Mouse (Mus musculus) layer of hippocampus, postnatal 14 days (tissue): ENCODE results near the gene Lmtk2. TPM values are rescaled to one million over a fixed set of nuclear protein-coding genes. Genes with fewer than 3 reads are reported as not detected.

ENCODE experiments used
- DNase-seq, 2 experiments: peaks; one replicate each; pipeline ENCODE4 v3.0.0; 2021 to 2022; ENCODE audit warnings: low spot score in 2 of 2, mixed read lengths in 1 of 2
- long read RNA-seq, 2 experiments: library from polyadenylated mRNA; stranded (forward); transcript quantifications; one replicate each; pipeline ENCODE4 v2.0.0; 2021
- total RNA-seq, 2 experiments: library from RNA; stranded (reverse); gene quantifications; 2 replicates each; pipeline ENCODE4 v1.2.3; 2021

Lmtk2 gene
- 10 to 100 TPM; 84.9 to 88.4 TPM for total RNA-seq
- long read RNA-seq, experiment 1, full-length matches to known transcripts = 1 of 14 reads
- long read RNA-seq, experiment 1, partial matches to known transcripts = 13 of 14 reads
- long read RNA-seq, experiment 1, other reads (novel, unspliced or antisense) = 0 of 14 reads
- long read RNA-seq, experiment 2, full-length matches to known transcripts = 1 of 25 reads
- long read RNA-seq, experiment 2, partial matches to known transcripts = 23 of 25 reads
- long read RNA-seq, experiment 2, other reads (novel, unspliced or antisense) = 1 of 25 reads

DNA sequence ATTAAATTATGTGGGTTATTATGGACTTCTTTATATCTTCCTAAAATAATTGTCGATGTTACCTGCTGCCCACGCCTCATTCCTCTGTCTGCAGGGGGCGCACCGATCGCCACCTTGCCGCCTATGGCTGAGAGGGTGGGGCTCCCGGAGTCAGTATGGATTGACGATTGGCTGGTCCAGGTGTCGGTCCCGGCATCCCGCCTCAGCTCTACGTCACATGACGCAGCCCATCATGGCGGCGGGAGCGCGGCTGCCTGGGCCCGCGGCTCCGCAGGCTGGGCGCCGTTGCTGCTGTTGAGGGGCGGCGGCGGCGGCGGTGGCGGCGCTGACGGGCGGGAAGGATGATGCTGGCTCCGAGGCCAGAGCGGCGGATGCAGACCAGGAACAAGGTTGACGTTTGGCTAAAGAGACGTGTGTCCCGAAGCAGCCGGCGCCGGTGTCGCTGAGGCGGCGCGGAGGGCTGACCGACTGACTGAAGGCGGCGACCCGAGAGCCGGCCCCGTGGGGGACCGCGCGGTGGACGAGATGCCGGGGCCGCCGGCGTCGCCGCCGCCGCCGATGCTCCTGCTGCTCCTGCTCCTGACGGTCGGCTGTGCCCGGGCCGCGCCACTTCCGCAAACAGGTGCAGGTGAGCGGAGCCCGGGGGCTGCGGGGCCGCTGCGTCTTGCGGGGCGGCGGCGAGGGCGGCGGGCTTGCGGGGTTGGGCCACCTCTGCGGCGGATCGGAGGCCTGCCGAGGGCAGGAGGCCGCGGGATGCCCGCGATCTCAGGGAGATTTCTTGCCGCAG, at the start of gene Lmtk2:
Lmtk2 (plus strand) TSS at position 288 of the 787 bp plus-strand sequence.
- peak; percentile 96 to 98 for DNase-seq

DNA sequence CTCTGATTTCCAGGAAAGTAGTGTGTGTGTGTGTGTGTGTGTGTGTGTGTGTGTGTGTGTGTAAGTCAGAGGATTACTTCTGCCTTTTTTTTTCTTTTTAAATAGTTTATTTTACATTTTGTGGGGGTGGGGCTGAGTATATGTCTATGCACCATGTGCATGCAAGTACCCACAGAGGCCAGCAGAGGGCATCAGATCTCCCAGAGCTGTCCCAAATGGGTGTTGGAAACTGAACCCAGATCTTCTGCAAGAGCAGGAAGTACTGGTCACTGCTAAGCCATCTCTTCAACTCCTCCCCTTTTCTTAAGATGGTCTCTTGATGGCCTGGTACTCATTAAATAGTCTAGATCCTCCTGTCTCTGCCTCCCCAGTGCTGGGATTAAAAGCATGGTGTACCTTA, 49.0 kb upstream of the Lmtk2 start:
- DNase-seq = no peak

DNA sequence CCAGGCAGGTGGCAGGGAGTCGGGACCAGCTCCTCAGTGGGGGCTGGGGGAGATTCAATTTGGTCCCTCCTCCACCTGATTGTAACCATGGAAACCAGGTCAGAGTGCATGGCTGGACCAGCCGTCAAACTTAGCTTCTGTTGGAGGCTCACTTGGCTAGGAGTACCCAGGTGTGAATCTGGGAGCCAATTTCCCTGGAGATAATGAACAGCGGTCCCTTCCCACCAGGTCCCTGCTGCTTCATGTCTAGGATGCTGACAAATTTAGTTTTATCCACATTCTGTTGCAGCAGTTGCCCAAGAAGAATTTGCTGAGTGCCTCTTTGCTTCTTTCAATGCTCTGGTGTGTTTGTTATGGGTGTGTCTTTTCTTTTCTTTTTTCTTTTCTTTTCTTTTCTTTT, 46.8 kb upstream of the Lmtk2 start:
- no peak for DNase-seq

DNA sequence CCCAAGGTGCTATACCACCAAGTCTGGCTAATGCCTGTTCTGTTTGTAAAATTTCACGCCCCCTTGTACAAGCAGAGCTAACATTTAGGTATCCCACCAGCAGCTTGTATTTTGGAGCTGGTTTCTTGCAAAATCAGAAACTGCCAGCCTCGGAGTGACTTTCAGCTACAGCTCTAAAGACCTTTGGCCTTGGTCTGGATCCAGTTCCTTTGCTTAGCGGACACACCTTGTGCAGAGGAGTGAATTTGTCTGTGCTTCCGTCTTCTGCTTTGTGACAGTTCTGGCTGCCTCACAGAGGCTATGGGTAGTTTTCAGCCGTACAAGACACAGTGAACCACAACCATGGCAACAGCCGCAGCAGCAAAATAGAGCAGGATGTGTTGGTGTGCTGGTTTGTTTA, 45.9 kb upstream of the Lmtk2 start:
- no peak for DNase-seq

DNA sequence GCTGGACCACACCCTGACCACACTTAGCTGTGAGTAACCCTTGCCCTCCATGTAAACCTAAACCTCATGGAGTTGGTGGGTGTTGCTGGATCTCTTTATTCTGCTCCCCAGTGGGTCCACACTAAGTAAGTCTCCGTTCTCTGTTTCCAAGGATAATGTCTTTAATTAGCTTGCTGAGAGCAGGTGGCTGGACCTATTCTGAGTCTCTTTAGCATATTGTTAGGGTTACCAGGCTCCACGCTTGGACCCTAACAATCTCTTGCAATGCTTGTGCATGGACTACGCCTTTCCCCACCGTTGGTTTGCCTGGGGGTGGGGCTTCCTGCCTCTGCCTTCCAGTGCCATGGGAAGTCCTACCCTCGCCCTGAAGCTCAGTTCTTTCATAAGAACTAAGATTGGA, 36.1 kb upstream of the Lmtk2 start:
- no peak for DNase-seq

DNA sequence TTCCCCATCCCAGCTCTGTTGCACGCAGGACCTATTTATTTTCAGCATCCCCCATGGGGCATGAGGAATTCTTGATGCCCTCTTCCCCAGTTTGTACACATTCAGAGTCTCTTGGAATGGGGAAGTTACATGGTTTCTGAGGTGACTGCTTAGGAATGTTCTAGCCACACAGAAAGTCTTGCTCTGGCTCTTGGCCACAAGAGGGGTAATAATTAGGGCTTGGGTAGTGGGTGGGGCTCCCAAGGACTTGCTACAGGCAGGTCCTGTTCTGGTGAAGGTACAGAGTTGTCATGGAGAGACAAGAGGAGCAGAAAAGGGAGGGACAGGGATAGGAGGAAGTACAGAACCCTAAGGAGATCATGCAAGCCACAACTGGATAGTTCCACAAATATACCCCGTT, 34.2 kb upstream of the Lmtk2 start:
- DNase-seq = no peak

DNA sequence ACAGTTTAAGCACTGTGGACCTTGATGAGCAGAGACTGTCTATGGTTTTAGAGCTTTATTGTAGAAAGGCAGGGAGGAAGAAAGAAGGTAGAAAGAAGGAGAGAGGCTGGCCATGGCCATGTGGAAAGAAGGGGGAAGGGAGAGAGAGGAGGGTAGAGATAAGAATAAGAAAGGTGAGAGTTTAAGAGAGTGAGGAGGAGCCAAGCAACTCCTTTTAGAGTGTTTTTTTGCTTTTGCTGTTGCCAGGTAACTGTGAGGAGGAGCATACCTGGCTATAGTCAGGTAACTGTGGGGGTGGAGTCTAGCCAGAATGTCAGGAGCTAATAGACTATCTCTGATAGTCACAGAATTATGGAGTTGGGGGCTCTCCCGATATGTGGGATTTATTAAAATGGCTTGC, 30.2 kb upstream of the Lmtk2 start:
- DNase-seq = no peak

DNA sequence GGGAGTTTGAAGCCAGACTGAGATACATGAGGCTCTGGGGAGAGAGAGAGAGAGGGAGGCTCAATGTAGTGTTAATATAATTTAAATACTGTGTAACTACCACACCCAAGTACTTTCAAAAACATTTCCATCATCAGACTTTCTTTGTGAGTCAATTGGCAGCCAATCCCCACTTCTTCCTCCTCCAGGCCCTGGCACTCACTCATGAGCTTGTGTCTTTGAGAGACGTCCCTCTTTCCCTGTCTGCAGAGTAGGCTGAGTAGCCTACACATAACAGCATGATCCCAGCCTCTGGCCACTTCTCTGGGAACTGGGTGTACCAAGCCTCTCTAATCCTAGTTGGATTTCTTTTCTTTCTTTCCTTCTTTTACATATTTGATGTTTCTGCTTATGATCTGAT, 29.0 kb upstream of the Lmtk2 start:
- DNase-seq = no peak

DNA sequence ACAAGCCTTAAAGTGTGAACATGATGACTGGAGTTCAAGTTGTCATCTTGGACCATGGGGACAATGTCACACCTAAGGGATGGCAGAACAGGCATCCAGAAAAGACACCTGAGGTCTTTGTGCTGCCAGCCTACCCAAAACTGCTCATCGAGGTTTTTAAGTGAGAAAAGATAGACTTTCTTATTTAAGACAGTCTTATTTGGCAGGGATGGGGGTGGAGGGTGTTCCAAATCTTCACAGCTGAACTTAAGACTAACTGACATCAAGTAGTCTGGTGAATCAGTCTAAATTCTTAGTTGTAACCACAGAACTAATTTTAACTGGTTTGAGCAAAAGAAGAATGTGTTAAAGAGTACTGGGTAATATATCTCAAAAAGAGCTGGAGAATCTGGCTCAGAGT, 22.7 kb upstream of the Lmtk2 start:
- no peak for DNase-seq

DNA sequence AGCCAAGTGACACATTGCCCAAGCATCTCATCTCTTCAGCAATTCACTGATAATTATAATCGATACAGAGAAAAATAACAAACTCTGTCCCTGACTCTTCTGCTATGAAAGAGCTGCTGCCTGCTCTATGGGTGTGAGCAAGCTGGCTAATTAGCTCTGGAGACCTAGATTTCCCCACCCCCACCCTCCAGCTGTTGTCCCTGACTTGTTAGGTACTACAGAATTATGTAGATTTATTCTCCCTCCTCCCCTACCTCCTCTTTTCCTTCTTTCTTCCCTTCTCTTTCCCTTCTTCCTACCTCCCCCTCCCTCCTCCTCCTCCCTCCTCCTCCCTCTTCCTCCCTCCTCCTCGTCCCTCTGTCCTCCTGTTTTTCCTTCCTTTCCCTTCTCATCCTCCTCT, 19.4 kb upstream of the Lmtk2 start:
- DNase-seq = no peak

DNA sequence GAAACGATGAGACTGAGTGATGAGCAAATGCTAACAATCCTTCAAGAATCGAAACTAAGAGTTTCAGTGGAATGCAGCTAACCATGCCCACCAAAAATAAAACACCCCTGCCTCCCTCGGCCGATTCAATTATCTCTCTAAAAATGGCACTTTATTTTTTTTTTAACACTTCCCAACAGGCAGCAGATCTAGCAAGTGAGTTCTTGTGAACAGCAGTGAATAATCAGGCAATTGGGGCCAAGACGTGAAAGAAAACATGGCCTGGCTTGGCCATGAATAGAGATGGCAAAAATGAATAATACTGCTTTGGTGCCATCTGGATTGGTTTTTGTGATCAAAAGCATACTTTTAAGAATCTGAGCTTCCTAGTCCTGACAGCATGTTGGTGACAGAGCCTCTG, 18.2 kb upstream of the Lmtk2 start:
- peak; percentile 9 to 54 for DNase-seq

DNA sequence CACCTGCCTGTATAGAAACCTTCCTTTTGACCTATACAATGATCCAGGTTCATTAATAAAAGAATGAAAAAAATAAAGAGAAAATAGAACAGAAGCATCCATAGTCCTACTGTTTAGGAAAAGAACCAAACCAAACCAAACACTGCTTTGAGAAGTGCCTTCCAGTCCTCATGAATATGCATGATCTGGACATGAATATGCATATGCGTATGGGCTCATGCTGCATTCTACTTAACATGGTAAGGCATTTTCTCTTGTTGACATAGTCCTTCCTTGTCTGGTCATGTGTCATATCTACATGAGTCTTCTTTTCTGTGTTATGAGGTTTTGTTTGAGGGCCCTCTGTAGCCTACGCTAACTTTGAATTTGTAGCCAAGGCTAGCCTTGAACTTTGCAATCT, 16.7 kb upstream of the Lmtk2 start:
- no peak for DNase-seq

DNA sequence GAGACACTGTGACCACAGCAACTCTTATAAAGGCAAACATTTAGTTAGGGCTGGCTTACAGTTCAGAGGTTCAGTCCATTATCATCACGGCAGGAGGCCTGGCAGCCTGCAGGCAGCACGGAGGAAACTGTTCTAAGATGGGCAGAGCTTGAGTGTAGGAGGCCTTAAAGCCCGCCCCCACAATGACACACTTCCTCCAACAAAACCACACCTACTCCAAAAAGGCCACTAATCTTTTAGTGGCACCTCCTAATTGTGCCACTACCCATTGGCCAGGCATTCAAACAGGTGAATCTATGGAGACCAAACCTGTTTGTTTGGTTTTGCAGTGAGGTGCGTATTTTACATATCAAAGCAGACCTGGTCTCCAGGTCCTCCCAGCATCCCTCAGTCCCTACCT, 16.0 kb upstream of the Lmtk2 start:
- DNase-seq = no peak

DNA sequence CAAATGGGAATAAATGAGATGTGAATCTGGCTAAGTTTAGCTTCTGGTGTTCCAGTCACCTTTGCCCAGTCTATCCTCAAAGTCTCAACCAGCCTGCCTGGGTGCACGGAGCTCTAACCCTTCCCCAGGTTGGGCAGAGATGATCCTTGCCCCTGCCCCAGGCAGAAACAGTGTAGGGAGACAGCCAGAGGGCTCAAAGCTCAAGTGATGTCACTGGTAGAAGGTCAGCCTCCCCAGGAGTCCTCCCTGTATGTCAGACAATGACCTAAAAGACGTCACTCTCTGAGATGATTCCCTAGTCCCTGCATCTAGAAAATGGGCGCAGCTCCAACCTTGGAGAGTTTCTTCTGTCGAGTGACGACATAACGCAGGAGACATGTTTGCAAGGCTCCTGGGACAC, 14.5 kb upstream of the Lmtk2 start:
- no peak for DNase-seq

DNA sequence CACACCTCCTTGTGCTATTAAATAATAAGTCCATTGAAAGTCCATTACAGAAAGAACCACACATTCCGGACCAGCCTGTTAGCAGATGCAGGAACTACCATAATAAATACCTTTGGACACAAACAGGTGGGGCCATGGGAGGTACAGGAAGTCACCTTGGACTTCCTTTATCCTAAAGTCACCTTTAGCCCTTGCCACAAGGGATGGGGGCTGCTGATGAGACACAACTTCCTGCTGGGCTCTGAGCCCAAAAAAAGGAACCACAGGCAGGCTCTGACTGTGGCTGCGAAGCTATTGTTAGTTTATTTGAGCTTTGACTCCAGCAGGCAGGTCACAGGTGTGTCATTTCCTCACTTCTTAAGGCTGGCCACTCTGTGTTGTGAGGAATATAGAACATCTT, 13.7 kb upstream of the Lmtk2 start:
- DNase-seq = no peak

DNA sequence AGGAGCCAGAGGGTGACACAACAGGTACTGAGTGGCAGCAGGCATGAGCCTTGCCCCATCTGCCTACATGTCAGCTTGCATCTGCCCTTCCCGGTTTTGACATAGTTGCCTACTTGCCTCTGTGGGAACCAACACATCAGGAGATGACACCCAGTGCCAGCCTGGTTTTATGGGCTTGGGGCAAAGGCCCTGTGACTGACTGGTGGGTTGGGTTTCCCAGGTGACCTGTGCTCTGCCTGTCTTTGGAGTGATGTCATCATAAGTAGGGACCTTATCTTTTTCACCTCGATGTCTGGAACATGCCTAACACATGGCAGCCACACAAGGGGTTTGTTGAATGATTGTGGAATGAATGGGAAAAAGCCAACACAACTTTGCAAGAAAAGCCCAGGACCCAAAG, 11.9 kb upstream of the Lmtk2 start:
- no peak for DNase-seq

DNA sequence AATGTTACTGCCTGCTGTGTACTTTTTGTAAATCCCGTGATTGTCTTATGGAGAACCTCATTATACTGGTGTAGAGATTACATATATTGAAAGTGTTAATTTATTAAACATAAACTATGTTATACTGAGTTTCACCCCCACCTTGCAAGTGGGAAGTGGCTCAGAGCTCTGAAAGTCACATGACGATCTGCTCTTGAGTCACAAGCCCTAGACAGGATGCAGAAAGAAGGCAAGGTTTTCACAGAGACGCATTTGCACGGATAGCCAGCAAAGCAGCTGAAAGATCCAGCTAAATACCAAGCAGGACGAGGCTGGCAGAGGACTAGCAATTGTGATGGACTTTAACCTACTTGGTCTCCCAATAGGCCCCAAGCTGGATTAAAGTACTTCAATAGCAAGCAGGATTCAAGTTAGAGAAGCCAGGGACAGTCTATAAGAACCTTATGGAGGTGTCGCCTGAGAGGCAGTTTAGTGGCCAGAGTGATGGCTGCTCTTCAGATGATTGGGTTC, 4.7 kb upstream of the Lmtk2 start:
- no peak for DNase-seq

DNA sequence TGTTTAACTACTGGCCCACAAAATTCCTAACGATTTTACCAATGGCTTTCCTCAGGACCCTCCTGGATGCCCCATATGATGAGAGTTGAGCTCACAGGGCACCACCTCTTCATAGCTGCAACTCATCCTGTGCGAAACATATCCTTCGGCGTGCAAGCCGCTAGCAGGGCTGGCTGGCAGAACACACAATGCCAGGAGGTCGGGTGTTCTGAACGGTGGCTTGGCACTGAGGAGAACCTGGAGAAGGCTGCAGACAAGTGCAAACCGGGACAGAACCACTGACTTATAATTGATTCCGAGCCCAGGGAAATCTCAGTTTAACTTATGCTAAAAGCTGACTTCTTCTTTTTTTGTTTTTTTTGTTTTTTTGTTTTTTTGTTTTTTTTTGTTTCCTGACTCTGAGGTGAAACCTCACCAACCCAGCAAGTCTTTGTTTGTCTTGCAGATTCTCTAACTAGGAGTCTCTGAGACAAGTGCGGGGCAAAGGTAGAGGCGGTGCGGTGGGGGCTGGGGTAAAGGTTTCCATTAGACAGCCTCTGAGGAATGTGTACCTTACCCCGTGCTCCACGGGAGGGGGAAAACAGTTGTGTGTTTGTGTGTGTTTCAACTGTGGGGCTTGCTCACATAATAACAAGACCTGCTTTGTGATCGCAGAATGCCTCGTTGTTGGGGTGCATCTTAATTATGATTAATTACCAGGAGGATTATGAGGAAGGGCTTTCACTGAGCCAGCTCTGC, 2.2 kb upstream of the Lmtk2 start:
- no peak for DNase-seq

DNA sequence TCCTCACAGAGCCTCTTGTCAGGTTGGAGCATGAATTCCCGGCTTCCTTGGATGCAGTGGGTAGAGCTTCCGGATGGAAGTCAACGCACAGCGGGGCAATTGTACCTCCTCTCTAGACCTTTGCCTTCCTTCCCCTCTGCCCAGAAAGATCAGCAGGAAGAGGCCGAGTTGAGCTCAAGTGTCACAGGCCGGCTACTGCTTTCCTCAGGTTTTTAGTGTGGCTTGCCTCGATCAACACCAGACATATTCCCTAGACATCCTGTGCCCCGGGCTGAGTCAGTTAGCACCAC, 1.7 kb upstream of the Lmtk2 start:
- DNase-seq = no peak

DNA sequence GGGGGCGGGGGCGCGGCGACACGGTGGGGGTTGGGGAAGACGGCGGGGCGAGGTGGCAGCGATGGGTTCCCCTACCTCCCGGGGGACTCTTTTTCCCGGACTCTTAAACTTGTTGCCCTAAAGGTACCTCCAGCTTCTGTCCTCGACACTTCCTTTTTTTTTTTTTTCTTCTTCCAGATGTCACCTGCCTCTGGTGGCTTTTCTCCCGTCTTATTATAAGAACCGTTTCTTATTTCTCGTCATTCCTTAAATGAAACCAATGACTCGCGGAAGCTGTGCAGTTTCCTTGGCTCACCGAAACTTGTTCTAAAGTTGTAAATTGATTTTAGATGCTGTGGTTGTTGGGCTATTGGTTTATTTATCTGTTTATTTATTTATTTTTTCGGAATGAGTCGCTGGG, 712 bp downstream of the Lmtk2 start:
- DNase-seq = no peak

DNA sequence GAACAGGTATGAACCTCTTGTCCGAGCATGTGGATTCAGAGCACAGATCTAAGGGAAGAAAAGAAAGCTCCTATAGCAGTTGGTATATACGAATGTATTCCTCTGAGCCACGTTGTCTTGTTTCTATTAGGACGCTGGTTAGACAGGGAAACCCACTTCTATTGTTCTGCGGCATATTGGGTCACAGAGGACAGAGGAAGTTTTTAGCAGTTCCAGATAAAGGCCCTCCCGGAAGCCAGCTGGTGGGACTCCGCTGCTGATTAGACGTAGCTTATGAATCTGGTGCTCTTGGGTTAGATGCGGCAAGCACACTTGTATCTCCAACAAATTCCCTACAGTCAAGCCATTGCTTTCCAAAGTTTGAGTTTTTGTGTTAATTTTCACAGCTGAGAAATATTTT, 4.8 kb downstream of the Lmtk2 start:
- no peak for DNase-seq

DNA sequence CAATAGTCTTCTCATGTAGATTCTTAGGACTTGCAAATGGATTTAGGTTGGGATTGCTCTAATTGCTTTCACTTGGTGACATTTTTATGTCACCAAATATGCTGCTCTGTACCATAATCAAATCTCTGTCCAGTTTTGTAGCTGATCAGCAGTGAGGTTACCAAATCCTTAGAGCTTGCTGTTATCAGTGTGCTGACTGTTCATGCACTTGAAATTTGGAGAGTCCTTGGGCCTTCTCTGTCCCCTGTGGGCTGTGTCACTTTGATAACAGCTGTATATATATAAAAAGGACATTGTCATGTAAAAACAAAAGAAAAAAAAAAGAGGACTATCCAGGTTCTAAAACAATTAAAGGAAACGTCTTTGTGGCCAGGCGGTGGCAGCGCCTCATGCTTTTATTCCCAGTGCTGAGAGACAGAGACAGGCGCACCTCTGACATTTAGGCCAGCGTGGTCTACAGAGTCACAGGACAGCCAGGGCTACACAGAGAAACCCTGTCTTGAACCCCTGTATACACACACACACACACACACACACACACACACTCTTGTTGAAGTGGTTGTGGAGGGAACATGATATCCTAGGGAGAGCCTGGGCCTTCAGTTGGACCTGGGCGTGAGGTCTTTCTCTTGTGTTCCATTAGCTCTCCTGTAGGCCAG, 5.4 kb downstream of the Lmtk2 start:
- DNase-seq = no peak
